Mouse (Mus musculus): ENCODE results near the gene Dimt1. TPM values are rescaled to one million over a fixed set of nuclear protein-coding genes. Genes with fewer than 3 reads are reported as not detected.
"Not testable (repeated sequence)": the region's sequence is repeated elsewhere in the genome, so short reads cannot be mapped to it uniquely, and the experiment has no call there.

The Dimt1 gene
- total RNA-seq (2014; rRNA removed; ENCODE audit: low replicate concordance) (4.0 and 11.8 TPM in 2 replicates), polyA plus RNA-seq (2015; fragmentation: Nextera tagmentation; extraction: Ambion mirVana) (16.2 and 16.4 TPM in 2 replicates)

GRCm38 (mm10) chr13:106946594-106947540 is at the start of gene Dimt1:
Dimt1 (plus strand) TSS chr13:106947127.
- H3K9ac ChIP-seq (replicated peaks; ENCODE audit: low read depth, low read length), result peak within 1 kb of the TSS; percentile 85
- 0% methylated on average over 68 of the region's 68 CpGs for WGBS
- no peaks in the 10 kb centered on the region for H3K27me3 ChIP-seq (ENCODE audit: control insufficient read depth, insufficient read depth, low read length)
- H3K4me2 ChIP-seq (ENCODE audit: low read depth, low read length), result peak within 1 kb of the TSS; percentile 73
- H3K27ac ChIP-seq (ENCODE audit: low read depth), result peak within 1 kb of the TSS; percentile 89
- no peak for TF ChIP-seq EP300 (IDR thresholded peaks at IDR 0.05; ENCODE audit: low read depth)
- no peak for TF ChIP-seq CTCF (IDR thresholded peaks at IDR 0.05; ENCODE audit: low read depth)
- peak within 1 kb of the TSS; percentile 97 for H3K4me3 ChIP-seq (ENCODE audit: low read depth, low read length)
- H3K36me3 ChIP-seq (replicated peaks; ENCODE audit: control insufficient read depth, insufficient read depth, low read length), result peaks cover 21% of the 10 kb centered on the region
- peak; percentile 94 for DNase-seq (ENCODE audit: low spot score)
- H3K4me1 ChIP-seq (ENCODE audit: control insufficient read depth, insufficient read depth), result peaks cover 12% of the 10 kb centered on the region
- H3K9me3 ChIP-seq (replicated peaks; ENCODE audit: control insufficient read depth, low read length), result no peaks in the 10 kb centered on the region
- peak; percentile 98 for ATAC-seq (ENCODE audit: insufficient read depth, low read depth)

- 91% methylated on average over 3 of the region's 3 CpGs for WGBS
- Histone ChIP-seq H3K36me3 (replicated peaks; ENCODE audit: control insufficient read depth, insufficient read depth, low read length) (peaks cover 40% of the 10 kb centered on the region), H3K4me1 (ENCODE audit: control insufficient read depth, insufficient read depth) (peaks cover 6% of the 10 kb centered on the region)
These were observed 42.3 kb upstream of the Dimt1 start for GRCm38 (mm10) chr13:106904637-106905036.

GRCm38 (mm10) chr13:106905154-106905553 is 41.8 kb upstream of the Dimt1 start:
- not testable (repeated sequence) for H3K9ac ChIP-seq (replicated peaks; ENCODE audit: low read depth, low read length); H3K27ac ChIP-seq (ENCODE audit: low read depth); H3K4me2 ChIP-seq (ENCODE audit: low read depth, low read length); H3K4me3 ChIP-seq (ENCODE audit: low read depth, low read length); DNase-seq (ENCODE audit: low spot score); H3K9me3 ChIP-seq (replicated peaks; ENCODE audit: control insufficient read depth, low read length); ATAC-seq (ENCODE audit: insufficient read depth, low read depth); H3K4me1 ChIP-seq (ENCODE audit: control insufficient read depth, insufficient read depth); H3K27me3 ChIP-seq (ENCODE audit: control insufficient read depth, insufficient read depth, low read length)
- 86% methylated on average over 6 of the region's 6 CpGs for WGBS
- peaks cover 40% of the 10 kb centered on the region for H3K36me3 ChIP-seq (replicated peaks; ENCODE audit: control insufficient read depth, insufficient read depth, low read length)

More at GRCm38 (mm10) chr13:106904637-106905036, 42.3 kb upstream of the Dimt1 start:
- Histone ChIP-seq H3K9me3 (replicated peaks; ENCODE audit: control insufficient read depth, low read length) (no peaks in the 10 kb centered on the region), H3K9ac (replicated peaks; ENCODE audit: low read depth, low read length) (no peak overlapping the region), H3K27me3 (ENCODE audit: control insufficient read depth, insufficient read depth, low read length) (no peaks in the 10 kb centered on the region), H3K4me3 (ENCODE audit: low read depth, low read length) (no peak overlapping the region), H3K4me2 (ENCODE audit: low read depth, low read length) (no peak overlapping the region), H3K27ac (ENCODE audit: low read depth) (no peak overlapping the region)
- TF ChIP-seq EP300 (IDR thresholded peaks at IDR 0.05; ENCODE audit: low read depth) (no peak), CTCF (IDR thresholded peaks at IDR 0.05; ENCODE audit: low read depth) (no peak)
- ATAC-seq (ENCODE audit: insufficient read depth, low read depth) (no peak), DNase-seq (ENCODE audit: low spot score) (no peak)

GRCm38 (mm10) chr13:106907273-106907672 is 39.7 kb upstream of the Dimt1 start:
- TF ChIP-seq CTCF (IDR thresholded peaks at IDR 0.05; ENCODE audit: low read depth) (no peak), EP300 (IDR thresholded peaks at IDR 0.05; ENCODE audit: low read depth) (no peak)
- Histone ChIP-seq H3K27me3 (ENCODE audit: control insufficient read depth, insufficient read depth, low read length) (no peaks in the 10 kb centered on the region), H3K4me3 (ENCODE audit: low read depth, low read length) (no peak overlapping the region), H3K9me3 (replicated peaks; ENCODE audit: control insufficient read depth, low read length) (no peaks in the 10 kb centered on the region), H3K4me2 (ENCODE audit: low read depth, low read length) (no peak overlapping the region), H3K36me3 (replicated peaks; ENCODE audit: control insufficient read depth, insufficient read depth, low read length) (peaks cover 38% of the 10 kb centered on the region), H3K4me1 (ENCODE audit: control insufficient read depth, insufficient read depth) (peaks cover 6% of the 10 kb centered on the region), H3K9ac (replicated peaks; ENCODE audit: low read depth, low read length) (no peak overlapping the region), H3K27ac (ENCODE audit: low read depth) (no peak overlapping the region)
- no peak for DNase-seq (ENCODE audit: low spot score)
- WGBS, result 98% methylated on average over 4 of the region's 4 CpGs
- no peak for ATAC-seq (ENCODE audit: insufficient read depth, low read depth)

- TF ChIP-seq CTCF (IDR thresholded peaks at IDR 0.05; ENCODE audit: low read depth) (no peak), EP300 (IDR thresholded peaks at IDR 0.05; ENCODE audit: low read depth) (no peak)
- no peak overlapping the region for H3K4me3 ChIP-seq (ENCODE audit: low read depth, low read length)
- H3K36me3 ChIP-seq (replicated peaks; ENCODE audit: control insufficient read depth, insufficient read depth, low read length), result peaks cover 38% of the 10 kb centered on the region
- 88% methylated on average over 10 of the region's 10 CpGs for whole genome bisulfite sequencing
- no peak overlapping the region for H3K27ac ChIP-seq (ENCODE audit: low read depth)
- ATAC-seq (ENCODE audit: insufficient read depth, low read depth) (no peak), DNase-seq (ENCODE audit: low spot score) (no peak)
- no peak overlapping the region for H3K4me2 ChIP-seq (ENCODE audit: low read depth, low read length)
- no peaks in the 10 kb centered on the region for H3K27me3 ChIP-seq (ENCODE audit: control insufficient read depth, insufficient read depth, low read length)
- no peak overlapping the region for H3K9ac ChIP-seq (replicated peaks; ENCODE audit: low read depth, low read length)
- H3K4me1 ChIP-seq (ENCODE audit: control insufficient read depth, insufficient read depth), result no peaks in the 10 kb centered on the region
- no peaks in the 10 kb centered on the region for H3K9me3 ChIP-seq (replicated peaks; ENCODE audit: control insufficient read depth, low read length)
These were observed 36.8 kb upstream of the Dimt1 start for GRCm38 (mm10) chr13:106910096-106910495.

All from heart, postnatal 0 days (tissue).